Mouse (Mus musculus): ENCODE results near the gene Pml.

DNA sequence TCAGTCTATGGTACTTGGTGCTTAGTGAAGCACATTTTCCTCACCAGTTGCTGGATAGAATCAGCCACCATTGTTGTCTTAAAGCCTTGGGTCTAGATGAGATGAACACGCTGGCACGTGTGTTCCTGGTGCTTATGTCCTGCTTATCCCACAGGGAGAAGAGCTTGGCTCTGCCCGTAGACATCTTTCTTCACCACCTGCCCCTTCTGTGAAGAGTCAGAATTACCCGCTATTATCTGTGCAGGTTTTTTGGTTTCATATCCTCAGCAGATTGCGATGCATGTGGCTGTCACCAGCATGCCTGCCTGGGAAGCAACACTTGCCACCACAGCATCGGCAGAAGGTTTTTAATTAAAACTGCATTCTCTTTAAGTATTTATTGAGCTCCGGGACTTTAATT lies 43.6 kb downstream of the Pml start:
- no peak for TF ChIP-seq GATA1 (IDR thresholded peaks at IDR 0.05; ENCODE audit: low read length)
- TF ChIP-seq TAL1 (IDR thresholded peaks at IDR 0.05; ENCODE audit: low read length), result no peak
